Mouse (Mus musculus) urinary bladder, postnatal 36 days (tissue): ENCODE results near the gene Olfr1537.

Source experiments
- DNase-seq, 2 experiments: peaks; one replicate each; pipeline ENCODE4 v3.0.0; 2022; ENCODE audit warnings: low spot score in 2 of 2, mixed read lengths in 1 of 2

Olfr1537 gene

DNA sequence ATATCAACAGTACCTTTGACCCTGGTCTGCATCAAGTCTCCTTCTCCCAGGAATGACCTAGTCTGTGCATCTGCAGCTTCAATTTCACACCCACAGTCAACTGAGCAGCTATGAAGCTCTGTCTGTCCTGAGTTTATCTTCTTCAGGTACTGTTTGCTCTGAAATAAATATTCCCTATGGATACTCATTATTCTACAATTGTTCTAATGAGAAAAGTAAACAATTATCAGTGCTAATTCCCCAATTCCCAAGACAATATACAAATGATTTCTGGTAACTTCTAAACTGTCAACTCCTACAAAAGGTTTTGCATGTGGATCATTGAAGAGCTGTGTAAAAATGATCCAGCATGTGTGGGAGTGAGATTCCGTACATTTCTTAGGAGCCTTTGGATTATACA lies at the start of gene Olfr1537:
Gene Olfr1537, minus strand, starts transcription at position 101 of the 400 bp plus-strand sequence.
- no peak for DNase-seq

- no peak for DNase-seq
Observed at GRCm38 (mm10) chr9:39287136-39287535, 37.3 kb upstream of the Olfr1537 start.

DNA sequence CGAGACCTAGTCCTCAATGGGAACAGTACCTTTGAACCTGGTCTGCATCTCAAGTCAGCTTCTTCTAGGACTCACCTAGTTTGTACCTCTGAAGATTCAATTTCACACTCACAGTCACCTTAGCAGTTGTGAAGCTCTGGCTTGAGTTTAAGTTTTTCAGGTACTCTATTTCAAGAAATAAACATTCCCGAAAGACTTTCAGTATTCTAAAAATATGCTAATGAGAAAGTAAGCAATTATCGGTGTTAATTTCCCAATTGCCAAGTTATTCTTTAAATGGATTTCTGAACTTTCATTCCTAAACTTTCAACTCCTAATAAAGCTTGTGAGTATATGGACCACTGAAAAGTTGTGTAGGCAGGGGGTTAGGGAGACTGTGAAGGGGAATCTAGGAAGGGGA lies 26.9 kb upstream of the Olfr1537 start, which contains the start of gene Olfr945:
Gene Olfr945, minus strand, starts transcription at position 101 of the 400 bp plus-strand sequence.
- no peak for DNase-seq

- no peak for DNase-seq
Observed at GRCm38 (mm10) chr9:39201620-39202019, 48.2 kb downstream of the Olfr1537 start, which contains the start of gene Olfr944. Gene Olfr944, plus strand, starts transcription at chr9:39201920.
